Mouse (Mus musculus) ES-Bruce4 (cell line): Measurements from ENCODE around the gene Ankrd17.

Experiments
- CTCF ChIP-seq: IDR thresholded peaks from one replicate; pipeline ENCODE4 v1.8.1; 2011; ENCODE audit warnings: low read depth, low read length
- EP300 ChIP-seq: IDR thresholded peaks from 2 replicates; pipeline ENCODE4 v1.6.1; 2011; ENCODE audit warnings: low read depth, low read length; ENCODE audit not compliant: insufficient read depth
- POLR2A ChIP-seq: IDR thresholded peaks from one replicate; pipeline ENCODE4 v1.8.1; 2011; ENCODE audit warnings: low read length; ENCODE audit not compliant: insufficient read depth

GRCm38 (mm10) chr5:90247503-90247902 is 118.9 kb downstream of the Ankrd17 start:
- TF ChIP-seq CTCF: no peak
- no peak for TF ChIP-seq POLR2A
- TF ChIP-seq EP300: no peak
